Comparison of ENCODE assay signal across 9 mouse cellular contexts in the genomic region with DNA sequence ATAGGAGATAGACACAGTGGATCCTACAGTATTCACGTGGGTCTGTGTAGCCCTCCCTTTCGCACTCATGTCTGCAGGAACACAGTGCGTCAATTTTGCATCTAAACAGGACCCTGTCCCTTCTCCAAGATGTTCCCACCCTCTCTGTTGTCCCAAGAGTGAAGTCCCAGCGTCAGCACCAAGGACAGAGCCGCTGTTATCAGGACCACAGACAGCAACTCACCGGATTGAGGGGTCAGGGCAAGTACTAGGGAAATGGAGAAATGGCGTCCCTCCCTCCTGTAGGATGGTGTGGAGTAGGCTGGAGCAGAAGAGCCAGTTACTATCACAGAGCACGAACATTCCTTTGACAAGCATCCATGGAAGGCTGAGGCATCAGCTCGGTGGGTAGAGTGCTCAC. TPM values are rescaled to one million over a fixed set of nuclear protein-coding genes. Genes with fewer than 3 reads are reported as not detected.
DNase-seq lines count a peak whose midpoint lies in the region; ATAC-seq and TF ChIP-seq lines count a peak whose summit lies in the region.
"Had no signal": no experiment of that assay in that cellular context is flagged by ENCODE, and none has a peak within 500 bp of the region (broad histone marks: within the 10 kb centered on the region; RNA-seq: fewer than 3 reads in every experiment).

No protein-coding gene starts in this region.

- TF ChIP-seq CTCF in lung, embryonic 14.5 days (IDR thresholded peaks at IDR 0.05; ENCODE audit: low read depth), result no peak
- no peak for TF ChIP-seq CTCF in MEL (IDR thresholded peaks at IDR 0.05 in 2 of 3, conservative IDR thresholded peaks at IDR 0.05 in 1 of 3; ENCODE audit: control insufficient read depth in 1 of 3, insufficient read depth in 1 of 3, low read depth in 2 of 3, low read length in 3 of 3, poor library complexity in 1 of 3, severe bottlenecking in 1 of 3)

- 18% methylated on average over 9 of the region's 9 CpGs for WGBS in lung, embryonic 14.5 days
- 35% methylated on average over 9 of the region's 9 CpGs for WGBS in neural tube, embryonic 11.5 days

- TF ChIP-seq RAD21 in MEL (IDR thresholded peaks at IDR 0.05; ENCODE audit: low read depth, low read length), result no peak

- peak; percentile 84 for DNase-seq in lung, embryonic 14.5 days
- DNase-seq in lung, adult 18-20 months, result no peak
- DNase-seq in MEL (ENCODE audit: low read depth, low spot score), result peak; percentile 78
- DNase-seq in neural tube, embryonic 11.5 days (ENCODE audit: low spot score), result peak; percentile 62
- DNase-seq in heart, adult 9 months (ENCODE audit: low spot score in 2 of 2), result no peak
- DNase-seq in right cerebral cortex, adult 2 months (ENCODE audit: low spot score in 2 of 2), result no peak

- H3K4me2 ChIP-seq in lung, embryonic 14.5 days, result no peak overlapping the region
- no peak overlapping the region for H3K4me2 ChIP-seq in neural tube, embryonic 11.5 days (ENCODE audit: low read depth)
- H3K4me2 ChIP-seq: heart, embryonic 11.5 days had no signal

- no peak for TF ChIP-seq EP300 in MEL (IDR thresholded peaks at IDR 0.05; ENCODE audit: low read depth in 1 of 2, low read length in 2 of 2)

- no peak for ATAC-seq in lung, embryonic 14.5 days (ENCODE audit: insufficient read depth)
- ATAC-seq in common myeloid progenitor, adult 5-6 weeks (replicated peaks; ENCODE audit: low read depth, poor library complexity, severe bottlenecking), result peak; percentile 80
- ATAC-seq in neural tube, embryonic 11.5 days (ENCODE audit: insufficient read depth, low FRiP score, low TSS enrichment), result no peak

- H3K4me3 ChIP-seq in lung, embryonic 14.5 days (ENCODE audit: low read depth, low read length), result no peak overlapping the region
- H3K4me3 ChIP-seq in MEL (ENCODE audit: control insufficient read depth in 1 of 2, insufficient read depth in 1 of 2, low read depth in 2 of 2, low read length in 2 of 2), result no peak overlapping the region
- H3K4me3 ChIP-seq in neural tube, embryonic 11.5 days (ENCODE audit: low read depth, low read length), result no peak overlapping the region

- H3K4me1 ChIP-seq in lung, embryonic 14.5 days (ENCODE audit: insufficient read depth), result no peaks in the 10 kb centered on the region
- H3K4me1 ChIP-seq in MEL (ENCODE audit: control insufficient read depth in 1 of 2, insufficient read depth in 2 of 2, low read length in 2 of 2), result peaks cover 0 to 13% of the 10 kb centered on the region in 2 experiments; a peak in 2 of 4 replicates
- H3K4me1 ChIP-seq in neural tube, embryonic 11.5 days (ENCODE audit: control insufficient read depth, insufficient read depth, low read length), result no peaks in the 10 kb centered on the region

- H3K27me3 ChIP-seq in lung, embryonic 14.5 days (ENCODE audit: insufficient read depth, low read length), result no peaks in the 10 kb centered on the region
- H3K27me3 ChIP-seq in MEL (ENCODE audit: control insufficient read depth in 1 of 2, insufficient read depth in 2 of 2, low read length in 2 of 2), result no peaks in the 10 kb centered on the region
- H3K27me3 ChIP-seq in neural tube, embryonic 11.5 days (ENCODE audit: control insufficient read depth, insufficient read depth, low read length), result no peaks in the 10 kb centered on the region

- H3K36me3 ChIP-seq in lung, embryonic 14.5 days (ENCODE audit: insufficient read depth), result no peaks in the 10 kb centered on the region
- no peaks in the 10 kb centered on the region; a peak in 1 of 4 replicates for H3K36me3 ChIP-seq in MEL (ENCODE audit: control insufficient read depth in 1 of 2, insufficient read depth in 2 of 2, low read length in 2 of 2)
- no peaks in the 10 kb centered on the region for H3K36me3 ChIP-seq in neural tube, embryonic 11.5 days (ENCODE audit: control insufficient read depth, insufficient read depth, low read length)

- TF ChIP-seq POLR2A in MEL (IDR thresholded peaks at IDR 0.05; ENCODE audit: control insufficient read depth in 1 of 2, insufficient read depth in 1 of 2, low read depth in 1 of 2, low read length in 2 of 2, poor library complexity in 1 of 2), result no peak

- H3K79me2 ChIP-seq in MEL (ENCODE audit: control insufficient read depth, insufficient read depth, low read length, poor library complexity), result no peaks in the 10 kb centered on the region

- H3K9me3 ChIP-seq in lung, embryonic 14.5 days (ENCODE audit: low read depth, low read length), result no peaks in the 10 kb centered on the region
- H3K9me3 ChIP-seq in MEL (replicated peaks; ENCODE audit: insufficient read depth, low read length), result no peaks in the 10 kb centered on the region
- peaks cover 3% of the 10 kb centered on the region; the same call in 1 of the 2 replicates for H3K9me3 ChIP-seq in neural tube, embryonic 11.5 days (ENCODE audit: control insufficient read depth, low read length)

- H3K9ac ChIP-seq in lung, embryonic 14.5 days, result no peak overlapping the region
- H3K9ac ChIP-seq in MEL (ENCODE audit: control insufficient read depth, low read depth, low read length, poor library complexity, severe bottlenecking), result no peak overlapping the region
- H3K9ac ChIP-seq in neural tube, embryonic 11.5 days (ENCODE audit: low read length), result no peak overlapping the region

- H3K27ac ChIP-seq in lung, embryonic 14.5 days (ENCODE audit: low read depth), result no peak overlapping the region
- no peak overlapping the region for H3K27ac ChIP-seq in MEL (ENCODE audit: control insufficient read depth, low read depth, low read length)
- H3K27ac ChIP-seq in neural tube, embryonic 11.5 days (ENCODE audit: low read depth, low read length), result no peak overlapping the region
- H3K27ac ChIP-seq: macrophage had no signal

TF ChIP-seq in MEL, 35 proteins besides CTCF, POLR2A, EP300 and RAD21:
- TF ChIP-seq ZMIZ1 (IDR thresholded peaks at IDR 0.05; ENCODE audit: low read depth, low read length) (no peak), SIN3A (IDR thresholded peaks at IDR 0.05; ENCODE audit: low read length) (peak; percentile 99), MXI1 (IDR thresholded peaks at IDR 0.05; ENCODE audit: low read depth, low read length) (peak; percentile 86)

RNA-seq across cellular contexts. Expression of gene Lypd5, which starts 10.3 kb away (rescaled TPM):
- not detected in 2 replicates for polyA plus RNA-seq in lung, embryonic 14.5 days (2014; fragmentation: Nextera tagmentation; extraction: Ambion mirVana)
- not detected in 2 replicates for total RNA-seq in MEL (2012; rRNA removed)
- polyA plus RNA-seq in MEL (2012; ENCODE audit: insufficient read depth in 1 of 2, insufficient read length in 2 of 2, low read depth in 1 of 2, low replicate concordance in 2 of 2, missing spikeins in 1 of 2), result not detected
- not detected in 2 replicates for total RNA-seq in common myeloid progenitor, adult 5-6 weeks (2017)
- polyA plus RNA-seq in neural tube, embryonic 11.5 days (2014; fragmentation: Nextera tagmentation; extraction: Ambion mirVana), result not detected in 2 replicates
- polyA plus RNA-seq: heart, embryonic 11.5 days; macrophage had no signal

RNA-seq across cellular contexts. Expression of gene Kcnn4, which starts 10.8 kb away (rescaled TPM):
- 1.6 and 1.7 TPM in 2 replicates for polyA plus RNA-seq in lung, embryonic 14.5 days (2014; fragmentation: Nextera tagmentation; extraction: Ambion mirVana)
- total RNA-seq in MEL (2012; rRNA removed), result 175 and 256 TPM in 2 replicates
- polyA plus RNA-seq in MEL (2012; ENCODE audit: insufficient read depth in 1 of 2, insufficient read length in 2 of 2, low read depth in 1 of 2, low replicate concordance in 2 of 2, missing spikeins in 1 of 2), result 100 to 1,000 TPM in 1 of 2 experiments, not detected in 1; 188 TPM
- total RNA-seq in common myeloid progenitor, adult 5-6 weeks (2017), result 70.8 and 84.9 TPM in 2 replicates
- 2.4 and 3.8 TPM in 2 replicates for polyA plus RNA-seq in neural tube, embryonic 11.5 days (2014; fragmentation: Nextera tagmentation; extraction: Ambion mirVana)

RNA-seq across cellular contexts. Expression of gene Tescl, which starts 25.5 kb away (rescaled TPM):
- not detected in 2 replicates for polyA plus RNA-seq in lung, embryonic 14.5 days (2014; fragmentation: Nextera tagmentation; extraction: Ambion mirVana)
- total RNA-seq in MEL (2012; rRNA removed), result not detected in 2 replicates
- not detected for polyA plus RNA-seq in MEL (2012; ENCODE audit: insufficient read depth in 1 of 2, insufficient read length in 2 of 2, low read depth in 1 of 2, low replicate concordance in 2 of 2, missing spikeins in 1 of 2)
- not detected in 2 replicates for total RNA-seq in common myeloid progenitor, adult 5-6 weeks (2017)
- polyA plus RNA-seq in neural tube, embryonic 11.5 days (2014; fragmentation: Nextera tagmentation; extraction: Ambion mirVana), result not detected in 2 replicates
- polyA plus RNA-seq: heart, embryonic 11.5 days; macrophage had no signal

RNA-seq across cellular contexts. Expression of gene Smg9, which starts 40.1 kb away (rescaled TPM):
- 21.5 and 24.5 TPM in 2 replicates for polyA plus RNA-seq in lung, embryonic 14.5 days (2014; fragmentation: Nextera tagmentation; extraction: Ambion mirVana)
- total RNA-seq in MEL (2012; rRNA removed), result 47.5 and 54.6 TPM in 2 replicates
- polyA plus RNA-seq in MEL (2012; ENCODE audit: insufficient read depth in 1 of 2, insufficient read length in 2 of 2, low read depth in 1 of 2, low replicate concordance in 2 of 2, missing spikeins in 1 of 2), result 10 to 100 TPM in 1 of 2 experiments, not detected in 1; 95.3 TPM
- 25.2 and 33.1 TPM in 2 replicates for total RNA-seq in common myeloid progenitor, adult 5-6 weeks (2017)
- 21.8 and 27.3 TPM in 2 replicates for polyA plus RNA-seq in neural tube, embryonic 11.5 days (2014; fragmentation: Nextera tagmentation; extraction: Ambion mirVana)

RNA-seq across cellular contexts. Expression of gene Zfp94, which starts 42.8 kb away (rescaled TPM):
- polyA plus RNA-seq in lung, embryonic 14.5 days (2014; fragmentation: Nextera tagmentation; extraction: Ambion mirVana), result 8.6 and 9.8 TPM in 2 replicates
- total RNA-seq in MEL (2012; rRNA removed), result 5.9 and 6.9 TPM in 2 replicates
- 1 to 10 TPM in 1 of 2 experiments, not detected in 1; 5.9 TPM for polyA plus RNA-seq in MEL (2012; ENCODE audit: insufficient read depth in 1 of 2, insufficient read length in 2 of 2, low read depth in 1 of 2, low replicate concordance in 2 of 2, missing spikeins in 1 of 2)
- 2.4 and 6.5 TPM in 2 replicates for total RNA-seq in common myeloid progenitor, adult 5-6 weeks (2017)
- polyA plus RNA-seq in neural tube, embryonic 11.5 days (2014; fragmentation: Nextera tagmentation; extraction: Ambion mirVana), result 12.2 and 16.5 TPM in 2 replicates

Comparison
In these comparisons a context has a peak if more than half of its experiments do, and no peak if none do; other contexts are left out.
1. DNase-seq: peak in lung, embryonic 14.5 days (single experiment), MEL (single experiment) and neural tube, embryonic 11.5 days (single experiment); none in lung, adult 18-20 months (0 of 2), heart, adult 9 months (0 of 2) and right cerebral cortex, adult 2 months (0 of 2).